Mouse (Mus musculus): ENCODE data around the gene Zdhhc19.

GRCm38 (mm10) chr16:32599151-32599550 is 103.1 kb downstream of the Zdhhc19 start:
- TF ChIP-seq CTCF (IDR thresholded peaks at IDR 0.05; ENCODE audit: borderline replicate concordance, extremely low read depth, insufficient read depth, insufficient read length): no peak
- no peak for TF ChIP-seq POLR2A (IDR thresholded peaks at IDR 0.05; ENCODE audit: borderline replicate concordance, extremely low read depth, insufficient read depth, insufficient read length, poor library complexity, severe bottlenecking)

All from brain, embryonic 14.5 days (tissue).